Mouse (Mus musculus) erythroid progenitor cell, adult 5-6 weeks (primary cell): Measurements from ENCODE around the gene Commd1. TPM values are rescaled to one million over a fixed set of nuclear protein-coding genes. Genes with fewer than 3 reads are reported as not detected.
A peak's percentile ranks its signal among the peaks of the same experiment; 100 is the strongest.

ENCODE experiments used
- ATAC-seq: replicated peaks from 2 replicates; pipeline ENCODE4 v1.8.0; 2016; ENCODE audit warnings: moderate number of reproducible peaks, mild to moderate bottlenecking, moderate TSS enrichment, inconsistent platforms; ENCODE audit not compliant: poor library complexity, low FRiP score, severe bottlenecking
- total RNA-seq, 2 experiments: library from RNA; stranded (forward) in 1 of 2; stranded (reverse) in 1 of 2; fragments of 150-400 nt in 1 of 2; fragments of 186-747, 209-891 nt in 1 of 2; gene quantifications; 2 replicates each; pipeline versions ENCODE4 v1.2.3 to v1.2.4; 2015 to 2017; ENCODE audit warnings: low replicate concordance in 2 of 2

Commd1 gene
- total RNA-seq (2015; ENCODE audit: low replicate concordance) (38.1 and 66.7 TPM in 2 replicates), total RNA-seq (2017; ENCODE audit: low replicate concordance) (30.7 and 36.3 TPM in 2 replicates)

GRCm38 (mm10) chr11:22981984-22982757 lies at the start of gene Commd1, which contains the start of gene Gm28048:
Gene Commd1 (minus strand): TSS chr11:22982382.
Gene Gm28048 (minus strand): TSS chr11:22982090.
- peak; percentile 87 for ATAC-seq

DNA sequence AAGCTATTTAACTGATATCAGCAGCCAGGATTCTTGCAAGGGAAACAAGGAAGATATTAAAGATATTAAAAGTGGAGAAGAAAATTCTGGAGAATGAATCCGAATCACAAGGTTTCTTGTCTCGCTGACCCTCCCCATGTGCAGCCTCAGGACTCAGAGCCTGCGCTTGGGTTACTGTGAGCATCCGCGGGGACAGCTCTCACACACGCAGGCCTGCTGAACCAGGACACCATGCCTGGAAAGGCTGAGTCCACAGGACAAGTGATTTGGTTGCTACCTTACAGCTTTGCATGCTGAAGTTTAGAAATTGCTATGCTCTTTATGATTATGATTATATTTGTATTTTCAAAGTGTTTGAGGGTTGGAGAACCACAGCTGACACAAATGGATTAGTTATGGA lies 47.2 kb upstream of the Commd1 start:
- ATAC-seq: no peak

DNA sequence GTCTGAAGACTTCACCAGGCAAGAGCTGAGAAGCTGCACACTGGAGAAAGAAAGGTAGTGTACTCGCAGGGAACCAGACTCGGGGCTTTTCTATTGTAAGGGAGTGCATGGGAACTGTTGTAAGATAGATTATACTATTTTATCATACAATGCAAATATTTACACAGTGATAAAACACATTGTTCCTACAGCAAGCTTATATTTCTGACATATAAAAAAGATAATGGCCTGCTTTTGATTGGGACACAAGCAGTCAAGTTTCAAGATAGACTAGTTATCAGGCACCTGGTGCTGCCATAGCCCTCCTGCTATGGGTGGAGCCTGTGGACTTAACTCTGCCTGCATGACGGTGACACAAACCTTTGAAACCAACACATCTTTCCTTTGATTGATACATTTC lies 46.8 kb upstream of the Commd1 start:
- ATAC-seq: no peak

DNA sequence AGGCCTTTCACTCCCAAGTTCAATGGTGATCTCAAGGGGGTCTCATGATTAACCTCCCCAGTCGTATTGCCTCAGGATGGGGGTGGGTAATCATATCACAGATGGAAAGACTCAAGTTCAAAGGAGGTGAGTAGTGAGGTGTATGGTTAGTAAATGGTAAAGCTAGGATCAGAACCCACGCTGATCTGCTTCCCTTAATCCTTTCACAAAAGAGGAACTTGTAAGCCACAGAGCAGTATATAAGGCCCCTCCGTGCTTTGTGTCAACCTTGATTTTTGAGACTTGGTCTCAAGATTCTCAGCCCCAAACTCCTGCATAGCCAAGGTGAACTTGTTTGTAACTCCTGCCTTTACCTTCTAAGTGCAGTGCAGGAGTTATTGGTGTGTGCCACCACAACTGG lies 42.0 kb upstream of the Commd1 start:
- no peak for ATAC-seq

DNA sequence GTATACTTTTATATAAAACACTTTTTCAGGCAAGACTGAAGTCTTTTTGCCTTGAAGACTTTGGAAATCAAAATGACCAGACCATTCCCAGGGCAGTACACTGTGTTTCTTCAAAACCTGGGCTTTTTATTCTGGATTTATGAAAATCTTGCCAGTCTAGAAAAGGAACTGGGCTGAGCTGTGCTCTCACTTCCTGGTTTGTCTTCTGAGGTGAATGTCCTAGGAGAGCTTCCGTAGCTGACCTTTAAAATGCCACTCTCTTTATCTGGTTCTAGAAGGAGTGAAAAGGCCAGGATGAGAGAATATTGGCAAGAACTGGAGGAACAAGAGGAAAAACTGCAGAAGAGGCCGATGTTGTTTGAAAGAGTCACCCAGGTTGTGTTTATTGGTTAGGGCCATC lies 41.0 kb upstream of the Commd1 start:
- ATAC-seq: no peak

DNA sequence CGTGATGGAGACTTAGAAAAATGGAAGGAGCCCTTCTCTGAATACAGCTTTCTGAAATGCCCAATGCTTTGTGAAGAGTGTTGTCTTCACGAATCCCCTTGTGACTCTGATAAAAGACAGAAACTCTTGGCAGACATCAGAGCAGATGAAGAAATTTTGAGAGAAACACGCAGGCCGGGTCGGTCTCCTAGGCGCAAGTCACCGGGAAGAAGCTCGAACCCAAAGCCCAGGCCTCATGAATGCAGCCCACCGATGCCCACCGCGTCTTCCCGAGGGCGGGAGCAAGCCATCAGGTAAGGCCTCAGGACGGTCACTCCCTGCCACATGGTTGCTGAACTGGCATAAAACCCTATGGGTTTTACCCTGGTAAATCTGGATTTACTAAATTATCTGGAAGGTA lies 38.7 kb upstream of the Commd1 start:
- ATAC-seq: no peak

DNA sequence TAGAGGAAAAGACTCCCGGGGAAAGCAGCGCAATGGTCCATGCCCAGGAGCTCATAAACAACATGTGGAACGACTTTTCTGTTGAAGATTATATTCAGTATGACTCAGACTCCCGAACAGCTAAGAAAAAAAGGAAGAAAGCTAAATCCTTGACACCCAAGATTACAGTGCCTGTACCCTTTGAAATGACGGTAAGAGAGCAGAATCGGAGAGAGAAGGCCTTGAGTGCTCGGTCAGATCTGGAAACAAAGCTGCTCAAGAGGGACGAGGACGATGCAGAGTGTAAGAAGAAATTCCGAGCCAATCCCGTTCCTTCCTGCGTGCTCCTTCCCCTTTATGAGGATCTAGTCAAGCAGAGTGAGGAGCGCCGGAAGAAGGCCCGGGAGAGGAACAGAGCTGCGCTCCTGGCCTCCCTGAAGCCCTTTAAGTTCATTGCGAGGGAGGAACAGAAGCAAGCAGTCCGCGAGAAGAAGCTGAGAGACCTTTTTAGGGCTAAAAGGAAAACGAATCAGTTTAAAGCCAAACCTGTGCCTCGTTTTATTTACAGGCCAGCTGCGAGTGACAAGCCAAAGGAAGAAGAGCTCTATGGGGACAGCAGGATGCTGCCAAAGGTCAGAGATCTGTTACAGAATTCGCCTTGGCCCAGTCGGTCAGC lies 38.1 kb upstream of the Commd1 start:
- ATAC-seq: no peak

GRCm38 (mm10) chr11:23017943-23018342 lies 35.8 kb upstream of the Commd1 start:
- ATAC-seq: no peak

DNA sequence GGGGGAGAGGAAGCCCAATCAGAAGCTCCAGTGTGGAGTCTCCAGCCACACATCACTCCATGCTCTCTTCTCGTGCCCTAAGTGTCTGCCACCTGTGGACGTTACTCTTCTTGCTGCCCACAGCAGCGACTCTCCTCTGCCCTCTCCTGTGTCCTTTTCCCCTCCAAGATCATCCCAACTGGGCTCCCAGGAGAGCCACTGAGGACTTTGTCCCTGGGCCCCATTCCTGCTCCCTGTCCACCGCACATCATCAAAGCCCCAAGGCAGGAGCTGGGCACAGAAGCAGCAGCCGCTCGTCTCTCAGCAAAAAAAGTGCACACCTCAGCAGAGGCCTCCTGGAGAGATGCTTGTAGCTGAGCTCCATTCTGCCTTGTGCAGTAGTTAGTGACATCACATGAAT lies 32.8 kb upstream of the Commd1 start:
- ATAC-seq: no peak

- ATAC-seq: peak; percentile 60; the same call in 1 of the 2 replicates
Measured at GRCm38 (mm10) chr11:23013580-23014294, 31.6 kb upstream of the Commd1 start.

- ATAC-seq: no peak
Measured at GRCm38 (mm10) chr11:23013096-23013495, 30.9 kb upstream of the Commd1 start.

GRCm38 (mm10) chr11:23008824-23009200 lies 26.6 kb upstream of the Commd1 start:
- no peak for ATAC-seq

DNA sequence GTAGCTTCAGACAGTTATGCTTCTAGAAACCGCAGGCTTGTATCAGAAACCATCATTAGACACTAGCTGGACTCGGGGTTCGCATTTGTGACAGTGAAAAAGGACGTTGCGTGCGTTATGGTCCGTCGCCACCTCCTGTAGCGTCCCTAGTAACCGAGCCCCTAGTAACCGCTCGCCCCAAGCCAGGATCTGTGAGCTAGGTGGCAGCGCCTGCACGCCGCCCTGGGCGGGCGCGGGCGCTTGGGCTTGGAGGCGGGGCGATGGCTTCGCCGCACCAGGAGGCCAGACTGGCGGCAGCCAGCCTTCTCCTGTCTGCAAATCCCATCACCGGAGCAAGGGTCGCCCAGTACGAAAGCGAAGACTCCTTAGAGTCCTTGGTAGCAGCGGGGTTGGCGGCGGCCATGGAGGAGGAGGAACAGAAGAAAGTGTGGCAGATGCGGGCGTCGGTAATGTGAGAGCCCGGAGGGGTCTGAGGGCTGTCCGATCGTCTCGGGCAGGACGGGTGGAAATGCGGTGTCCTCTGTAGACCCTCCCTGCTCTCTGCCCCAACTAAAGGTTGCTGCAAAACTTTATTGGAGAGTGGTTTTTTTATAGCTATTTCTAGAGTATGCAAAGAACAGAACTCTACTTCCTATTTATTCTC lies 26.1 kb upstream of the Commd1 start:
- ATAC-seq: peak; percentile 87

DNA sequence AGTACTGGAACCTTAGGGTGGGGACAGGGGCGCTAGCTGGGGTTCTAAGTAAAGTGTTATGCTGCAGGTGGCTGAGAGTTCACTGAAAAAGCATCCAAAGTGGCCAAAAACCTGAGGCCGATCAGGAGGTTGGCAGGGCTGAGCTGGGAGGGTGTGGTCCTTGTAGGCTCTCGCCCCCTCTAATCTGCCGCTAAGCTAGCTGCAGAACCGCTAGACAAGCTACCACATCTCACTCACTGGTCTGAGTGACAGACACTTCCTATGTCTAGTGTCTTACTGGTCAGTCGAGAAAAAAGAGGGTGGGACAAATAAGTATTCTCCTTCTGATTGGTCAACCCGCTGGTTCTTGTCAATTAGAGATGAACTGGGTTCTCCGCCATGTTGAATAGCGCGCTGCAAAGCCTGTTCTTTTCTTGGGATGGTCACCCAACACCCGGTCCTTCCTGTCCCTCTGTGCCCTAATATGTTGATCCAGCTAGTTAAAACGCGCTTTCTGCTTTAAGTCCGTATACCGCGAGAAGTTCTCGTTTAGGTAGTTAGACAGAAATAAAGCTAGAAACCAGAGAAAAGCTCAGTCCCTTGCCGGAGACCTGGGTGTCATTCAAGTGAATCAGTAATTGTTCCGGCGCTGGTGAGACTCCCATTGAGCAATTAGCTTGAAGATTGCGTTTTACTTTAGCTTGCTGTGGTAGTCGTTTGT lies 25.4 kb upstream of the Commd1 start, which contains the start of gene Fam161a:
TSS of gene Fam161a (plus strand) at position 51 of the 700 bp plus-strand sequence.
- peak; percentile 91 for ATAC-seq

- no peak for ATAC-seq
Measured at GRCm38 (mm10) chr11:23007166-23007480, 24.9 kb upstream of the Commd1 start.

DNA sequence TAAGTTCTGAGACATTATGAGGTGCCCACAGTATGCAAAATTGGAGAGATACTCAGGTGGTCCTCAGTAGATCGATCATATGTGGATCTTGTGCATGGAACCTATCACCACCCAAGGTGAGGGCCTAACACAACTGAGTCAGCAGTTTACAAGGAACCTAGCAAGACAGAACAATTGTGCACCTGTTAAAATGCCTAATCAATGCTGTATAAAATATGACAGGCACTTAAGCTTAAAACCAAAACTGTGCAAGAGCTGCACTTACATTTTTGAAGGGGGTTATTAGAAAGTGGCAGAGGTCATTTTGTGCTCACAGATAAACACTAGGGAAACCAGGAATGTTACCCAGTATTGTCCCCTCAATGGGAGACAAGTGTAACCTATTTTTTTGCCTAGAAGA lies 23.1 kb upstream of the Commd1 start:
- no peak for ATAC-seq

DNA sequence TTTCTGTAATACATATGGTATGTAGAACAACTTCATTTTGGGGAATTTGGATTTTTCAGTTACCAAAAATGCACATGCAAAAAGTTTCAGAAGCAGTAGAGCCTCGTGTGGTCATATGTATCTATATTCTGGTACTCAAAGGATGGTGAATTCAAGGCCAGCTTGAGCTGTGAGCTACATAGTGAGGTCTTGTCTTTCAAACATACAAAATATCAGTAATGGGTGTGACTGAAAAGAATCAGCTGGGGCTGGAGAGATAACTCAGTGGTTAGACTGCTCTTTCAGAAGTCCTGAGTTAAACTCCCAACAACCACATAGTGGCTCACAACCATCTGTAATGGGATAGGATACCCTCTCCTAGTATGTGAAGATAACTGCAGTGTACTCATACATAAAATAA lies 16.1 kb upstream of the Commd1 start:
- ATAC-seq: peak; percentile 95

DNA sequence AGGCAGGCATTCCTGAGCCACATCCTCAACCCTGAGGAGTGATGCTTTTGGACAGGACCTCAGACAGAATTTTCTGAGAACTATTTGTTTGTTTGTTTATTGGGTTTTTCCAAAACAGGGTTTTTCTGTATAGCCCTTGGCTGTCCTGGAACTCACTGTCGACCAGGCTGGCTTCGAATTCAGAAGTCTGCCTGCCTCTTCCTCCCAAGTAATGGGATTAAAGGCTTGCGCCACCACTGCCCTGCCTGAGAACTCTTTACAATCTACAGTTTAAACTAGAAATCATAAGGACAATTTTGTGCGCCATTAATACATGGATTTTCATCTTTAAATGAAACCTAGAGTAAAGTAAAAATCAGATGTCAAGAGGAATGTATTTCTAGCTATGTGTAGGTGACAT lies 13.3 kb upstream of the Commd1 start:
- ATAC-seq: no peak

DNA sequence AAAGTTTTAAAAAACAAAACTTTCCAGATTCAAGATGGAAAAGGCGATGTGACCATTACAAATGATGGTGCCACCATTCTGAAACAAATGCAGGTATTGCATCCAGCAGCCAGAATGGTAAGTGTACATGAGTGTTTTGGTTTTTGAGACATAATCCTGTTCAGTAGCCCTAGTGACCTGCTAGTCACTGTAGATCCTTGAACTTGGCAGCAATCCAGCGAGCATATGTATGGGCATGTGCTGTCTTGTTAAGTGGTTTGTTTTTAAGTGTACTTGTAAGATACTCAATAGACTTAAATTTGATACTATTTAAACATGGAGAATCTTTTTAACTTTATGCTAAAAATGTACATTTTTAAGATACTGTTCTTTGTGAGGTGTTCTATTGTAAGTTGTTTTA lies 12.1 kb upstream of the Commd1 start:
- ATAC-seq: no peak
